Mouse (Mus musculus): ENCODE results near the gene Inafm1. TPM values are rescaled to one million over a fixed set of nuclear protein-coding genes. Genes with fewer than 3 reads are reported as not detected.
A peak's percentile ranks its signal among the peaks of the same experiment; 100 is the strongest.
"Not testable (repeated sequence)": the region's sequence is repeated elsewhere in the genome, so short reads cannot be mapped to it uniquely, and the experiment has no call there.

Inafm1 gene
- polyA plus RNA-seq, 1 experiment from 2014 or later = 13.9 TPM

GRCm38 (mm10) chr7:16310521-16311452, 37.4 kb upstream of the Inafm1 start:
- H3K9me3 ChIP-seq = no peaks in the 10 kb centered on the region
- no peaks in the 10 kb centered on the region for H3K36me3 ChIP-seq
- H3K4me2 ChIP-seq = peak overlapping the region; percentile 99
- H3K4me3 ChIP-seq (replicated peaks) = peak overlapping the region; percentile 69
- H3K27ac ChIP-seq = 0 out of 2 replicates have a peak overlapping the region, but pooled peaks have one; percentile 29
- peaks cover 29% of the 10 kb centered on the region for H3K27me3 ChIP-seq
- no peak for ATAC-seq (ENCODE audit: insufficient number of reproducible peaks, insufficient read depth, low FRiP score, low TSS enrichment, low read depth)
- peak overlapping the region; percentile 83 for H3K9ac ChIP-seq (replicated peaks)
- WGBS = 2% methylated on average over 31 of the region's 31 CpGs
- peaks cover 61% of the 10 kb centered on the region for H3K4me1 ChIP-seq (replicated peaks)

GRCm38 (mm10) chr7:16310020-16310520, 36.7 kb upstream of the Inafm1 start:
- ATAC-seq (ENCODE audit: insufficient number of reproducible peaks, insufficient read depth, low FRiP score, low TSS enrichment, low read depth) = no peak

GRCm38 (mm10) chr7:16309318-16310019, 36.1 kb upstream of the Inafm1 start:
- peaks cover 29% of the 10 kb centered on the region for H3K27me3 ChIP-seq
- no peaks in the 10 kb centered on the region for H3K9me3 ChIP-seq
- no peaks in the 10 kb centered on the region for H3K36me3 ChIP-seq
- H3K4me1 ChIP-seq (replicated peaks) = peaks cover 57% of the 10 kb centered on the region
- peak overlapping the region; percentile 41; the same call in 1 of the 2 replicates for H3K27ac ChIP-seq
- H3K4me2 ChIP-seq = peak overlapping the region; percentile 99
- no peak; the same call in 1 of the 2 replicates for ATAC-seq (ENCODE audit: insufficient number of reproducible peaks, insufficient read depth, low FRiP score, low TSS enrichment, low read depth)
- WGBS = 1% methylated on average over 61 of the region's 61 CpGs
- peak overlapping the region; percentile 53 for H3K9ac ChIP-seq (replicated peaks)
- peak overlapping the region; percentile 69 for H3K4me3 ChIP-seq (replicated peaks)

More at GRCm38 (mm10) chr7:16310020-16310520, 36.7 kb upstream of the Inafm1 start:
- Histone ChIP-seq H3K9me3 (no peaks in the 10 kb centered on the region), H3K4me1 (replicated peaks) (peaks cover 61% of the 10 kb centered on the region), H3K9ac (replicated peaks) (peak overlapping the region; percentile 53), H3K27me3 (peaks cover 29% of the 10 kb centered on the region), H3K27ac (0 out of 2 replicates have a peak overlapping the region, but pooled peaks have one; percentile 41), H3K4me2 (peak overlapping the region; percentile 99), H3K4me3 (replicated peaks) (peak overlapping the region; percentile 69), H3K36me3 (no peaks in the 10 kb centered on the region)
- under 1% methylated on average over 39 of the region's 56 CpGs for WGBS

GRCm38 (mm10) chr7:16308555-16309317, 35.3 kb upstream of the Inafm1 start:
- 31% methylated on average over 16 of the region's 16 CpGs for WGBS
- peaks cover 53% of the 10 kb centered on the region for H3K4me1 ChIP-seq (replicated peaks)

GRCm38 (mm10) chr7:16308093-16308492, 34.7 kb upstream of the Inafm1 start, which contains the start of gene Bbc3:
TSS of gene Bbc3 (plus strand) at chr7:16308393.
- peaks cover 29% of the 10 kb centered on the region for H3K27me3 ChIP-seq
- peak within 1 kb of the TSS; percentile 69 for H3K4me3 ChIP-seq (replicated peaks)
- H3K9me3 ChIP-seq; H3K36me3 ChIP-seq; ATAC-seq (ENCODE audit: insufficient number of reproducible peaks, insufficient read depth, low FRiP score, low TSS enrichment, low read depth): not testable (repeated sequence)
- peak within 1 kb of the TSS; percentile 41; the same call in 1 of the 2 replicates for H3K27ac ChIP-seq
- H3K4me1 ChIP-seq (replicated peaks) = peaks cover 46% of the 10 kb centered on the region
- H3K4me2 ChIP-seq = peak within 1 kb of the TSS; percentile 99
- peak within 1 kb of the TSS; percentile 53; the same call in 1 of the 2 replicates for H3K9ac ChIP-seq (replicated peaks)
- 48% methylated on average over 1 of the region's 1 CpGs for WGBS

More at GRCm38 (mm10) chr7:16308555-16309317, 35.3 kb upstream of the Inafm1 start:
- Histone ChIP-seq H3K4me2 (peak overlapping the region; percentile 99), H3K27me3 (peaks cover 29% of the 10 kb centered on the region), H3K9me3 (no peaks in the 10 kb centered on the region), H3K27ac (peak overlapping the region; percentile 41; the same call in 1 of the 2 replicates), H3K36me3 (no peaks in the 10 kb centered on the region), H3K9ac (replicated peaks) (peak overlapping the region; percentile 53; the same call in 1 of the 2 replicates), H3K4me3 (replicated peaks) (peak overlapping the region; percentile 69)
- ATAC-seq (ENCODE audit: insufficient number of reproducible peaks, insufficient read depth, low FRiP score, low TSS enrichment, low read depth) = no peak

GRCm38 (mm10) chr7:16307141-16307540, 33.7 kb upstream of the Inafm1 start:
- H3K4me2 ChIP-seq; H3K4me3 ChIP-seq (replicated peaks); ATAC-seq (ENCODE audit: insufficient number of reproducible peaks, insufficient read depth, low FRiP score, low TSS enrichment, low read depth); H3K9ac ChIP-seq (replicated peaks); H3K9me3 ChIP-seq; H3K36me3 ChIP-seq; H3K27ac ChIP-seq: not testable (repeated sequence)
- 74% methylated on average over 6 of the region's 6 CpGs for WGBS
- H3K4me1 ChIP-seq (replicated peaks) = peaks cover 37% of the 10 kb centered on the region
- peaks cover 25% of the 10 kb centered on the region for H3K27me3 ChIP-seq

GRCm38 (mm10) chr7:16299419-16300035, 26.1 kb upstream of the Inafm1 start:
- Histone ChIP-seq H3K4me2 (peak overlapping the region; percentile 75), H3K27me3 (no peaks in the 10 kb centered on the region), H3K9me3 (no peaks in the 10 kb centered on the region), H3K4me1 (replicated peaks) (peaks cover 36% of the 10 kb centered on the region), H3K9ac (replicated peaks) (peak overlapping the region; percentile 63), H3K4me3 (replicated peaks) (peak overlapping the region; percentile 51), H3K27ac (peak overlapping the region; percentile 74), H3K36me3 (no peaks in the 10 kb centered on the region)
- 1% methylated on average over 52 of the region's 52 CpGs for WGBS
- ATAC-seq (ENCODE audit: insufficient number of reproducible peaks, insufficient read depth, low FRiP score, low TSS enrichment, low read depth) = peak; percentile 84

- no peaks in the 10 kb centered on the region for H3K27me3 ChIP-seq
- no peak overlapping the region for H3K9ac ChIP-seq (replicated peaks)
- H3K27ac ChIP-seq = peak overlapping the region; percentile 74
- no peaks in the 10 kb centered on the region for H3K36me3 ChIP-seq
- ATAC-seq (ENCODE audit: insufficient number of reproducible peaks, insufficient read depth, low FRiP score, low TSS enrichment, low read depth) = no peak
- H3K4me2 ChIP-seq = peak overlapping the region; percentile 75
- no peaks in the 10 kb centered on the region for H3K9me3 ChIP-seq
- 84% methylated on average over 5 of the region's 5 CpGs for WGBS
- H3K4me1 ChIP-seq (replicated peaks) = peaks cover 36% of the 10 kb centered on the region
- peak overlapping the region; percentile 51 for H3K4me3 ChIP-seq (replicated peaks)
Observed at GRCm38 (mm10) chr7:16298927-16299326, 25.5 kb upstream of the Inafm1 start.

GRCm38 (mm10) chr7:16297616-16298015, 24.2 kb upstream of the Inafm1 start:
- WGBS = 66% methylated on average over 2 of the region's 2 CpGs
- Histone ChIP-seq H3K4me1 (replicated peaks) (peaks cover 36% of the 10 kb centered on the region), H3K4me2 (peak overlapping the region; percentile 88), H3K4me3 (replicated peaks) (no peak overlapping the region), H3K9ac (replicated peaks) (no peak overlapping the region), H3K27me3 (no peaks in the 10 kb centered on the region), H3K9me3 (no peaks in the 10 kb centered on the region), H3K36me3 (no peaks in the 10 kb centered on the region), H3K27ac (peak overlapping the region; percentile 89; the same call in 1 of the 2 replicates)
- no peak for ATAC-seq (ENCODE audit: insufficient number of reproducible peaks, insufficient read depth, low FRiP score, low TSS enrichment, low read depth)
